Mouse (Mus musculus) ovary, adult 10 weeks (tissue): Measurements from ENCODE around the gene Ccdc74a. TPM values are rescaled to one million over a fixed set of nuclear protein-coding genes. Genes with fewer than 3 reads are reported as not detected.

Experiments
- polyA plus RNA-seq: library from polyadenylated mRNA; stranded (reverse); fragments of 350-450 nt; fragmentation: Illumina TruSeq; extraction: RNeasy Lipid Tissue Mini Kit (QIAGEN cat#74804); gene quantifications from one replicate; pipeline ENCODE4 v1.2.3, GENCODE M21; 2014

Gene Ccdc74a
- 1.3 TPM for polyA plus RNA-seq

DNA sequence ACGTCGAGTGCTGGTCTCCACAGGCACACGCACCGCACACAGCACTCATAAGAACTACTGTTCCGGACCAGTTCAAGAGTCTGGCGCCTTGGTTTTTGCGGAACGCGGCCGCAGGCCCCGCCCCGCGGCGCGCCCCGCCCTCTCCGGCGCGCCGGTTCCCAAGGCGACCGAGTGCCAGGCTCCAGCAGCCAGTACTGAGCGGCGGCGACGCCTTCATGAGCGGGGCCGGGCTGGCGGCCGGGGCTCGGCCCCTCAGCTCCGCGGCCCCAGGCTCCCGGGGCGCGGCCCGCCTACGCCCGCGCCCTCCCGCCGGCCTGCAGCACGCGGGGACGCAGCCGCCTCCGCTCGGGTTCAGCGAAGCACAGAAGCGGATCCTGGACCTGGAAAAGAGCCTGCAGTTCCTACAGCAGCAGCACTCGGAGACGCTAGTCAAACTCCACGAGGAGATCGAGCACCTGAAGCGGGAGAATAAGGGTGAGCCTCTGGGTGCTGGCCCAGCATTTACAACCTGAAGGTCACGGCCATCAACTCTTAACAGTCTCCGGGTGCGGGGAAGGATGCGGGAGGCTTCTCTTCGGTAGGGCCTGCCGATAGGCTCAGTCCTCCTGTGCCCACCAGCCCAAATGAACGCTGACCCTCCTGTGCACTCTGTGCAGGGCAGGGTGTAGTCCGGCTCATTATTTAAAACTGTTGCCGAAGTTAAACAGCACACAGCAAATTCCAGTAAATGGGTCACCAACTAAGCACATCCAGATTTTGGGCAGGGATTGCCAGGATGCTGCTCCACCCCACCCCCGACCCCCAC is at the start of gene Ccdc74a:
TSS of gene Ccdc74a (plus strand) at position 161 of the 805 bp plus-strand sequence.

DNA sequence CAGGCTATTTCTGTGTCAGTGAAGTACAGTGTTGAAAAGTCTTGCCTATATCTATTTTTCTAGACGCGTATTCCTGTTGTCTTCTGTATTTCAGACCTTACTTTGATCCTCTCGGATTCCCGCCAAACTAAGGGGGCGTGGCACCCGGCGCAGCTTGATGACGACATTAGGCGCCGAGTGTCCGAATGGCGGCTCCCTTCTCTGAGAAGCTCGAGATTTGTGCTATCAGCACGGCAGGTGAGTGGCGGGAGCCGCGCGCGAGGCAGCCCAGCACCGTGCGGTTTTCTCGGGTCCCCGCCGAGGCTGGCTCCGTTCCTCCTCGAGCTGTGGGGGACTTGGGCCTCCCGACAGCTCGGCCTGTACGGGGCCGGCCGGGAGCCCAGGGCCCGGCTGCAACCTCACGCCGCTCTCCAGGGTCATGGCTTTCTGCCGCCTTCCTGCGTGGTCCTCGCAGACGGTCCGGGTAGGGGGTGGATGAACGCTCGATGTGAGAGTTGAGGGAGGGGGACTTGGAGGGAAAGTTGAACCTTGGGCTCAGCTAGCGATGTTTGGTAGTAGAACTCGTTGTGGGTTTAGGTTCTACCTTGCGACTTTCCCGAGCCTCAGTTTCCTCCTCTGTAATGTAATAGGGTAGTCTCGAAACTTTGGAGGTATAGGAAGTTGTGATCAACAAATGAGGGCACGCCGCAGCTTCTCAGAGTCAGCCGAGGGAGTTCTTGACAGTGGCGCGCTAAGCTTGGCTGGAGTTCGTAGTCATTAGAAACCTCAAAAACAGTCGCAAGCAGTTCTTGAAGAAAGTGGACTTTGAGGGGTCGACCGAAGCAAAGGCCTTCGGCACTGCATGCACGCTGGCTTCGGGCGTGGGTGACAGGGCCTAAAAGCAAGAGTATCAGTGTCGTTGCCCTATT is 26.8 kb upstream of the Ccdc74a start, which contains the start of gene Smpd4:
TSS of gene Smpd4 (plus strand) at position 157 of the 908 bp plus-strand sequence.

Other genes starting within 250 kb of the Ccdc74a start
- 67.3 TPM for gene Snap29, start 240.5 kb upstream of the Ccdc74a start, polyA plus RNA-seq
- 19.1 TPM for gene Pi4ka, start 240.2 kb upstream of the Ccdc74a start, polyA plus RNA-seq
- 47.7 TPM for gene Crkl, start 194.5 kb upstream of the Ccdc74a start, polyA plus RNA-seq
- gene Aifm3, start 156.9 kb upstream of the Ccdc74a start, polyA plus RNA-seq, result 0.17 TPM
- 19.7 TPM for gene Lztr1, start 137.8 kb upstream of the Ccdc74a start, polyA plus RNA-seq
- 1.1 TPM for gene Thap7, start 115.3 kb upstream of the Ccdc74a start, polyA plus RNA-seq
- 6.9 TPM for gene Lrrc74b, start 85.2 kb upstream of the Ccdc74a start, polyA plus RNA-seq
- gene P2rx6, start 84.6 kb upstream of the Ccdc74a start, polyA plus RNA-seq, result 0.31 TPM
- gene Slc7a4, start 63.3 kb upstream of the Ccdc74a start, polyA plus RNA-seq, result 0.26 TPM
- 22.9 TPM for gene Smpd4, start 27.1 kb upstream of the Ccdc74a start, polyA plus RNA-seq
- 10.9 TPM for gene Med15, start 86.4 kb downstream of the Ccdc74a start, polyA plus RNA-seq
- 11.0 TPM for gene Klhl22, start 113.1 kb downstream of the Ccdc74a start, polyA plus RNA-seq
- gene Scarf2, start 150.8 kb downstream of the Ccdc74a start, polyA plus RNA-seq, result 0.14 TPM
- not detected for gene B830017H08Rik, start 186.7 kb downstream of the Ccdc74a start, polyA plus RNA-seq
- gene Car15, start 191.9 kb downstream of the Ccdc74a start, polyA plus RNA-seq, result not detected
- gene Gm20518, start 245.2 kb downstream of the Ccdc74a start, polyA plus RNA-seq, result not detected
- not detected for gene Tssk1, start 247.8 kb downstream of the Ccdc74a start, polyA plus RNA-seq